Mouse (Mus musculus) midbrain, embryonic 10.5 days (tissue): ENCODE data around the gene Plk5. TPM values are rescaled to one million over a fixed set of nuclear protein-coding genes. Genes with fewer than 3 reads are reported as not detected.

Source experiments
- DNase-seq: peaks from one replicate; pipeline ENCODE4 v3.0.0-alpha.2; 2017; ENCODE audit warnings: low spot score
- H3K27ac ChIP-seq: fragments of 300-500 bp; sonication (generic); replicated peaks from 2 replicates; pipeline ENCODE4 v1.5.1; 2016; ENCODE audit warnings: mild to moderate bottlenecking
- H3K27me3 ChIP-seq: fragments of 300-500 bp; sonication (generic); 2 replicates; pipeline ENCODE4 v1.6.1; 2016; ENCODE audit warnings: low read depth, mild to moderate bottlenecking; ENCODE audit not compliant: poor library complexity, severe bottlenecking
- H3K36me3 ChIP-seq: fragments of 300-500 bp; sonication (generic); 2 replicates; pipeline ENCODE4 v1.6.1; 2016; ENCODE audit warnings: mild to moderate bottlenecking, moderate library complexity
- H3K4me1 ChIP-seq: fragments of 300-500 bp; sonication (generic); 2 replicates; pipeline ENCODE4 v1.6.1; 2016
- H3K4me3 ChIP-seq: fragments of 300-500 bp; sonication (generic); 2 replicates; pipeline ENCODE4 v1.5.1; 2016; ENCODE audit warnings: mild to moderate bottlenecking, moderate library complexity
- H3K9me3 ChIP-seq: fragments of 300-500 bp; sonication (generic); replicated peaks from 2 replicates; pipeline ENCODE4 v1.6.1; 2016; ENCODE audit warnings: mild to moderate bottlenecking
- WGBS: fragments of 180-500 bp; shearing (Covaris S2); methylation state at CpG from one replicate; pipeline ENCODE4 v1.1.7; 2016; 5-methylcytosine and 5-hydroxymethylcytosine counted together
- polyA plus RNA-seq: library from polyadenylated mRNA; unstranded; fragments of >200 nt; fragmentation: Nextera tagmentation; extraction: Ambion mirVana; gene quantifications from 2 replicates; pipeline ENCODE4 v1.2.1, GENCODE M21; 2016

The Plk5 gene
- 0.12 and 0.32 TPM in 2 replicates for polyA plus RNA-seq

DNA sequence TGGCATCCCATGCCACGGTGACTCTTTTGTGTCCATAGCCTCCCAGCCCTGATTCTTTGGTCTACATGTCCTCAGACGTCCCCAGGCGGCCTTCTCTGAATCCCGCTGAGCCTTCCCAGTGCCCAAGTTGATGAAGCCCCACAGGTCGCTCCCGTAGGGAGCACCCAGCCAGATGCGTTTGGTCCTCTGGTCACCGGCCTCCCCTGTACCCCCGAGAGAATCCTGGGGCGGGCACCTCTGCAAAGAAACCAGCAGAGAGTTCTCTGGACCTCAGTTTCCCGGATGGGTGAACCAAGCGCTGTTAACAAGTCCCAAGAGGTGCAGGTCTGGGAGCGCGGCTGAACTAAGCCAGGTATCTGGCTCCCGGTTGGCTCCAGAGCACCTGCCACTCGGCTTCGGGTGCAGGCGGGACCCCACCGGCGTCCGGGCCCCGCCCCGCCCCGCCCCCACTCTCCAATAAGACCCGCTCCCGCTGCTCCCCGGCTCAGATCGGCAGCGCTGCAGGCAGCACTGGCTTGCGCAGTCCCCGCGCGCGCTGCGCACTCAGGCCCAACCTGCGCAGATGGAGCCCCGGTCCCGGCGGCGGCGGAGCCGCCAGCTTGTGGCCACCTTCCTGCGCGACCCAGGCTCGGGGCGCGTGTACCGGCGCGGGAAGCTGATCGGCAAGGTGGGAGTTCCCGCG lies at the start of gene Plk5:
TSS of gene Plk5 (plus strand) at position 459 of the 682 bp plus-strand sequence.
- no peak for DNase-seq
- under 1% methylated on average over 53 of the region's 53 CpGs for WGBS
- H3K27ac ChIP-seq = no peak within 1 kb of the TSS; the same call in 1 of the 2 replicates
- no peaks in the 10 kb centered on the region for H3K9me3 ChIP-seq
- peak within 1 kb of the TSS; percentile 47 for H3K4me3 ChIP-seq
- peaks cover 36% of the 10 kb centered on the region for H3K4me1 ChIP-seq
- H3K27me3 ChIP-seq = peaks cover 100% of the 10 kb centered on the region
- H3K36me3 ChIP-seq = no peaks in the 10 kb centered on the region

DNA sequence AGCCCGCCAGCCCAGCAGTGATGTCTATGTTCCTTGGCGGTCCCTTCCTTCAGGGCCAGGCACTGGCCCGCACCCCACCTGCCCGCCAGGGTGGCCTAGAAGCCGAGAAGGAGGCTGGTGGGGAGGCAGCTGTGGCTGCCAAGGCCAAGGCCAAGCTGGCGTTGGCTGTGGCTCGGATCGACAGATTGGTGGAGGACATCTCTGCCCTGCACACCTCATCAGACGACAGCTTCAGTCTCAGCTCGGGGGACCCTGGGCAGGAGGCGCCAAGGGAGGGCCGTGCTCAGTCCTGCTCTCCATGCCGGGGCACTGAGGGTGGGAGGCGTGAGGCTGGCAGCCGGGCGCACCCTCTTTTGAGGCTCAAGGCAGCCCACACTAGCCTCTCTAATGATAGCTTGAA lies 44.7 kb upstream of the Plk5 start:
- H3K27ac ChIP-seq = no peak overlapping the region
- no peaks in the 10 kb centered on the region for H3K9me3 ChIP-seq
- WGBS = 91% methylated on average over 16 of the region's 16 CpGs
- H3K4me3 ChIP-seq = no peak overlapping the region
- peaks cover 69% of the 10 kb centered on the region for H3K27me3 ChIP-seq
- peaks cover 31% of the 10 kb centered on the region for H3K4me1 ChIP-seq
- H3K36me3 ChIP-seq = peaks cover 98% of the 10 kb centered on the region
- DNase-seq = no peak

DNA sequence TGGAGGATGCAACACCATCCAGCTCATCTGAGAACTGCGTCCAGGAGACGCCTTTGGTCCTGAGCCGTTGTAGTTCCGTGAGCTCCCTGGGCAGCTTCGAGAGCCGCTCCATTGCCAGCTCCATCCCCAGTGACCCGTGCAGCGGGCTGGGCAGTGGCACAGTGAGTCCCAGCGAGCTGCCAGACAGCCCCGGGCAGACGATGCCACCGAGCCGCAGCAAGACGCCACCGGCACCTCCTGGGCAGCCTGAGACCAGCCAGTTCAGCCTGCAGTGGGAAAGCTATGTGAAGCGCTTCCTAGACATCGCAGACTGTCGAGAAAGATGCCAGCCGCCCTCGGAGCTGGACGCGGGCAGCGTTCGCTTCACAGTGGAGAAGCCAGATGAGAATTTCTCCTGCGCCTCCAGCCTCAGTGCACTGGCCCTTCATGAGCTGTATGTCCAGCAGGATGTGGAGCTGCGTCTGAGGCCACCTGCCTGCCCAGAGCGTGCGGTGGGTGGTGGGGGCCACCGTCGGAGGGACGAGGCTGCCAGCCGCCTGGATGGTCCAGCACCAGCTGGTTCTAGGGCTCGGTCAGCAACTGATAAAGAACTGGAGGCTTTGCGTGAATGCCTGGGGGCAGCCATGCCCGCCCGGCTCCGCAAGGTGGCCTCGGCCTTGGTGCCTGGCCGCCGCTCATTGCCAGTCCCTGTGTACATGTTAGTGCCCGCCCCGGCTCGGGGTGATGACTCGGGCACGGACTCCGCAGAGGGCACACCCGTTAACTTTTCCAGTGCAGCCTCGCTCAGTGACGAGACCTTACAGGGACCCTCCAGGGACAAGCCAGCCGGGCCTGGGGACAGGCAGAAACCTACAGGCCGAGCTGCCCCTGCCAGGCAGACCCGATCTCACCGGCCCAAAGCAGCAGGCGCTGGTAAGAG lies 43.4 kb upstream of the Plk5 start:
- no peak for DNase-seq
- Histone ChIP-seq H3K36me3 (peaks cover 97% of the 10 kb centered on the region), H3K9me3 (no peaks in the 10 kb centered on the region), H3K4me1 (peaks cover 31% of the 10 kb centered on the region), H3K27ac (no peak overlapping the region), H3K4me3 (0 out of 2 replicates have a peak overlapping the region, but pooled peaks have one; percentile 0), H3K27me3 (peaks cover 76% of the 10 kb centered on the region)
- WGBS = 72% methylated on average over 54 of the region's 54 CpGs

DNA sequence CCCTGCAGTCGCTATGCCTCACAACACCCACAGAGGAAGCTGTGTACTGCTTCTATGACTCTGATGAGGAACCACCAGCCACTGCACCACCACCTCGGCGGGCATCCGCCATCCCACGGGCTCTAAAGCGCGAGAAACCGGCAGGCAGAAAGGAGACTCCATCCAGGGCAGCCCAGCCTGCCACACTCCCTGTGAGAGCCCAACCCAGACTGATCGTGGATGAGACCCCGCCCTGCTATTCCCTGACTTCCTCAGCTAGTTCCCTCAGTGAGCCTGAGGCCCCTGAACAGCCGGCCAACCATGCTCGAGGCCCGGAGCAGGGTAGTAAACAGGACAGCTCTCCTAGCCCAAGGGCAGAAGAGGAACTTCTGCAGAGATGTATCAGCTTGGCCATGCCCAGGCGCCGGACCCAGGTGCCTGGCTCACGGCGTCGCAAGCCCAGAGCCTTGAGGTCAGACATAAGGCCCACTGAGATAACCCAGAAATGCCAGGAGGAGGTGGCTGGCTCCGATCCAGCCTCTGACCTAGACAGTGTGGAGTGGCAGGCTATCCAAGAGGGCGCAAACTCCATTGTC lies 42.5 kb upstream of the Plk5 start:
- Histone ChIP-seq H3K4me3 (0 out of 2 replicates have a peak overlapping the region, but pooled peaks have one; percentile 0), H3K27me3 (peaks cover 76% of the 10 kb centered on the region), H3K36me3 (peaks cover 97% of the 10 kb centered on the region), H3K4me1 (peaks cover 32% of the 10 kb centered on the region), H3K27ac (no peak overlapping the region), H3K9me3 (no peaks in the 10 kb centered on the region)
- WGBS = 66% methylated on average over 20 of the region's 20 CpGs
- no peak for DNase-seq

DNA sequence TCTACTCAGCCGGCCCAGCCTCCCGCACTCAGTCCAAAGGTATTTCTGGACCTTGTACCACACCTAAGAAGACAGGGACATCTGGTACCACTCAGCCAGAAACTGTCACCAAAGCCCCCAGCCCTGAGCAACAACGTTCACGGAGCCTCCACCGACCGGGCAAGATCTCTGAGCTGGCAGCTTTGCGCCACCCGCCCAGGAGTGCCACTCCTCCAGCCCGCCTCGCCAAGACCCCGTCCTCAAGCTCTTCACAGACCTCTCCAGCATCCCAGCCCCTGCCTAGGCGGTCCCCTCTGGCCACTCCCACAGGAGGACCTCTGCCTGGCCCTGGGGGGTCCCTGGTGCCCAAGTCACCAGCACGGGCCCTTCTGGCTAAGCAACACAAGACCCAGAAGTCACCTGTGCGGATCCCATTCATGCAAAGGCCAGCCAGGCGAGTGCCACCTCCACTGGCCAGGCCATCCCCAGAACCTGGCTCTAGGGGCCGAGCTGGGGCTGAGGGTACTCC lies 41.7 kb upstream of the Plk5 start:
- 0 out of 2 replicates have a peak overlapping the region, but pooled peaks have one; percentile 12 for H3K4me3 ChIP-seq
- WGBS = 52% methylated on average over 16 of the region's 16 CpGs
- H3K27ac ChIP-seq = no peak overlapping the region
- H3K9me3 ChIP-seq = no peaks in the 10 kb centered on the region
- peaks cover 96% of the 10 kb centered on the region for H3K36me3 ChIP-seq
- peaks cover 76% of the 10 kb centered on the region for H3K27me3 ChIP-seq
- peaks cover 40% of the 10 kb centered on the region for H3K4me1 ChIP-seq
- no peak for DNase-seq

DNA sequence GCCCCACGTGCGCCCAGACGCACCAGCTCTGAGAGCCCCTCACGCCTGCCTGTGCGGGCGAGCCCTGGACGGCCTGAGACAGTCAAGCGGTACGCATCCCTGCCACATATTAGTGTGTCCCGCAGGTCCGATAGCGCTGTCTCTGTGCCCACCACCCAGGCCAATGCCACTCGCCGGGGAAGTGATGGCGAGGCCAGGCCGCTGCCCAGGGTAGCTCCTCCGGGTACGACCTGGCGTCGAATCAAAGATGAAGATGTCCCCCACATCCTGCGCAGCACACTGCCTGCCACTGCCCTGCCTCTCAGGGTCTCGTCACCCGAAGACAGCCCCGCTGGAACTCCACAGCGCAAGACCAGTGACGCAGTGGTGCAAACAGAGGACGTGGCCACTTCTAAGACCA lies 40.9 kb upstream of the Plk5 start:
- Histone ChIP-seq H3K4me3 (peak overlapping the region; percentile 12; the same call in 1 of the 2 replicates), H3K4me1 (peaks cover 46% of the 10 kb centered on the region), H3K27me3 (peaks cover 76% of the 10 kb centered on the region), H3K36me3 (peaks cover 90% of the 10 kb centered on the region), H3K27ac (0 out of 2 replicates have a peak overlapping the region, but pooled peaks have one; percentile 25), H3K9me3 (no peaks in the 10 kb centered on the region)
- no peak for DNase-seq
- 49% methylated on average over 27 of the region's 27 CpGs for WGBS

DNA sequence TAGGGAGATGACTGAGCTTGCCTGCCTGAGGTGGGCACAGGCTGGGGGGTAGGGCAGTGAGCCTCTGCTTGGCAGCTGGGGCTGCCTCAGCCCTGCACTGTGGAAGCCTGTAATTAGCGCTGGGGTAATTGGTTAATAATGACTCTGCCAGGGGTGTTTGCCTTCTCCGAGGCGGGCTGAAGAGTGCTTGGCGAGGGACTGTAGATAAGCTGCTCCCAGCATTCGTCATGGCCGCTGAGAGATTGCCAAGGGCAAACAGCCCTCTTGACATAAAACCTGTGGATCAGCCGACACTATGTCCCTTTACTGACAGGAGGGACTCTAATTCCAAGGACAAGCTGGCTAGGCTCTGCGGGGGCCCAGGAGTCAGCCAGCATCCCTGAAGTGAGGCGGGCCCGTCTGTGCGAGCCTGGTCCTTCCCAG lies 39.9 kb upstream of the Plk5 start:
- H3K36me3 ChIP-seq = peaks cover 80% of the 10 kb centered on the region
- no peak overlapping the region for H3K27ac ChIP-seq
- H3K27me3 ChIP-seq = peaks cover 65% of the 10 kb centered on the region
- peaks cover 55% of the 10 kb centered on the region for H3K4me1 ChIP-seq
- DNase-seq = no peak
- WGBS = 46% methylated on average over 11 of the region's 11 CpGs
- no peaks in the 10 kb centered on the region for H3K9me3 ChIP-seq
- 0 out of 2 replicates have a peak overlapping the region, but pooled peaks have one; percentile 5 for H3K4me3 ChIP-seq

DNA sequence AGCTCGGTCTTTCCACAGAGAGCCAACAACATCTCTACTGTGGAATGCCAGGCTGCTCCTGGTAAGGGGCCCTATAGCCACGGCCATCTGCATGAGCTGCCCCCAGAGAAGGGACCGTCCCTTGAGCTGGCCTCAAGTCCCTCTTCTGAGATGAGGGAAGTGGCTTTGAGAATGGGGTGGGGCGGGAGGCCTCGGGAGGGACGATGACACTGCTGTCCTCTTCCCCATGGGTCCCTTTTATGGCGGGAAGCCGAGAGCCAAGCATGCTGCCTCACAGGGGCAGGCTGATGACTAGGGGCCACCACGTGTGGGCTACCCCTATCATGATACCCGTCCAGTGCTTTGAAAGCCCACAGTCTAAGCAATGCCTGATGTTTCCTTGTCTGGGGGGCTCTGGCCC lies 39.2 kb upstream of the Plk5 start:
- WGBS = 65% methylated on average over 10 of the region's 10 CpGs
- no peaks in the 10 kb centered on the region for H3K9me3 ChIP-seq
- H3K4me1 ChIP-seq = peaks cover 61% of the 10 kb centered on the region
- peaks cover 63% of the 10 kb centered on the region for H3K27me3 ChIP-seq
- no peak for DNase-seq
- peaks cover 73% of the 10 kb centered on the region for H3K36me3 ChIP-seq
- no peak overlapping the region for H3K27ac ChIP-seq
- H3K4me3 ChIP-seq = 0 out of 2 replicates have a peak overlapping the region, but pooled peaks have one; percentile 18

DNA sequence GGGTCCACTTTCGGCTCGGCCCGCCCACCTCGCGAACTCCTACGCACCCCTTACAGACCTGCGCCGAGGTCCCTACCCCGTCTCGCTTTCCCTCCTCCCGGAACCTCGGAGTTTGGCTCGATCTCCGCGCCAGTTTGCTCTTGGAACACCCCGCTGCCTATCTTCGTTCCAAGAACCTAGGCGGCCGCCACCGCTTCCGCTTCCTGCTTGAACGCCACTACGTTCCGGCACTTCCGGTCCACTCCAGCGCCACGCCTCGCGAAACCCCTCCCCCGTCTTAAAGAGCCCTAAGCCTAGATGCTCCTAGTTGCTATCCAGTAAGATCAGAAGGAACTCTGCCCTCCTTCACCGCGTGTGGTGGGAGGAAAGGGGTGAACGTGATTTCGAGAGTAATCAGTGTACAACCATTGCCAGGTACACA lies 35.9 kb upstream of the Plk5 start, which contains the start of gene 2310011J03Rik:
TSS of gene 2310011J03Rik (minus strand) at position 198 of the 421 bp plus-strand sequence.
- peak; percentile 92 for DNase-seq
- Histone ChIP-seq H3K36me3 (peaks cover 40% of the 10 kb centered on the region), H3K4me1 (peaks cover 66% of the 10 kb centered on the region), H3K9me3 (no peaks in the 10 kb centered on the region), H3K27me3 (peaks cover 57% of the 10 kb centered on the region), H3K27ac (peak within 1 kb of the TSS; percentile 77), H3K4me3 (peak within 1 kb of the TSS; percentile 77)
- WGBS = under 1% methylated on average over 34 of the region's 34 CpGs

DNA sequence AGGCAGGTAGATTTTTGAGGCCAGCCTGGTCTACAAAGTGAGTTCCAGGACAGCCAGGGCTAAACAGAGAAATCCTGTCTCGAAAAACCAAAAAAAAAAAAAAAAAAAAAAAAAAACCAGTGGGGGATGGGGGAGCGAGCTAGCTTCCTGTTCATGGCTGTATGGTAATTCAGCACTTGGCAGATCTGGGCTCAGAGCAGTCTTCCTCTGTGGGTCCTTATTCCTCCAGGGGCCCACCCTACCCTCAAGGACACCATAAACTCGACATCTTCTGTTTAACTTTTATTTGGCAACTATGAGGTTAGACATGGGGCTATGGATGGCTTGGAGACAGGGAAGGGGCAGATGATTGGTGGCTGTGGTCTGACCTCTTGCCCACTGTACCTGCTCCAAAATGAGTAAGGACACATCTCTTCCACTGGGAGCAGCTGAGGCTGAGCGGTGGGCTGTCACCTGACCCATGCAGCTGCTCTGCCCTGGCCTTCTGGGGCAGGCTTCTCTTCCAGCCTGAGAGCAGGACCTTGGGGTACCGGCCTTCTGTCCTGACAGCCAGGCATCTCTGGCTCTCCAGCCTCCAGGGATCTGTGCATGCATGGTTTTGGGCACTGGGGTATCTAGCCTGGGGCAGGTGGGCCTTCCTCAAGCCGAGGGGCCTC lies 35.1 kb upstream of the Plk5 start:
- no peak for DNase-seq
- Histone ChIP-seq H3K27ac (peak overlapping the region; percentile 77; the same call in 1 of the 2 replicates), H3K4me1 (peaks cover 60% of the 10 kb centered on the region), H3K36me3 (peaks cover 32% of the 10 kb centered on the region), H3K27me3 (peaks cover 57% of the 10 kb centered on the region), H3K4me3 (0 out of 2 replicates have a peak overlapping the region, but pooled peaks have one; percentile 77), H3K9me3 (no peaks in the 10 kb centered on the region)
- WGBS = 75% methylated on average over 6 of the region's 6 CpGs

DNA sequence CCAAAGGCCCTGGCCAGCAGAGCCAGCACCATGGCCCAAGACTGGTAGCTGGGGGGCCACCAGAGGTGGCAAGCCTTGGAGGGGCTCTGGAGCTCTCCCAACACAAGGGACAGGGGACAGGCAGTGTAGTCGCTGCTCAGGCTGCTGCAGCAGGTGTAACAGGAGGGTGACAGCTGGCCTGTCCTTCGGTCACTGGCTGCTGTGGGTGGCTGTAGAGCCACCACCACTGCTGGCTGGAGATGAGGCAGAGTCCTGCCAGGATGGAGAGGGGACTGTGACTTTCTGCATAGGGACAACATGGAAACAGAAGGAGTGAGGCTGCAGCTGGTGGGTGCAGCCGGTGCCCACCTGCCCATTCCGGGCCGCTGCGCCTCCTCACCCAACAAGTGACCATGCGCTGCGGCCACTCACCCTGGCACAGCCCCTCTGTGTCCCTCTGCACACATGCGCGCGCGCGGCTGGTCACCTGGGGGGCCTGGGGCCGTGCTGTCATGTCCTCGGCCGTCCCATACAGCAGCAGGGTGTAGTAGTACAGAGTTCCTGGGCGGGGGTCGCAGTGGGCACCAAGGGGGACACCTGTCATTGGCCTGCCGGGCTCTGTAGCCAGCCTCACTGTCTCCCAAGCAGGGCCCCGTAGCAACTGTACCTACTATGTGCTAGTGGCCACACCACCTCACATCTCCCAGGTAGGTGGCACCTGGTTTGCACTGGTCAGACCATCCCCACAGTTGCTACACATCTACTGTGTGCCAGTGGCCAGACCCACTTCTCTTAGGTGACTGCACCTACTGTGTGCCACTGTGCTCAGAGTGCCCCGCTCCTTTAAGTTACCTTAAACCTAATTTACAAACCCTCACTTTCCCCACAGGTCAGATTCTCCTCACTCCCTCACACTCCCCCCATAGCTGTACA lies 34.3 kb upstream of the Plk5 start:
- no peaks in the 10 kb centered on the region for H3K9me3 ChIP-seq
- peaks cover 57% of the 10 kb centered on the region for H3K4me1 ChIP-seq
- H3K4me3 ChIP-seq = peak overlapping the region; percentile 68
- H3K36me3 ChIP-seq = peaks cover 25% of the 10 kb centered on the region
- no peak for DNase-seq
- peaks cover 55% of the 10 kb centered on the region for H3K27me3 ChIP-seq
- WGBS = 91% methylated on average over 21 of the region's 21 CpGs
- H3K27ac ChIP-seq = 0 out of 2 replicates have a peak overlapping the region, but pooled peaks have one; percentile 83
